Mouse (Mus musculus): ENCODE results near the gene Frmd6. TPM values are rescaled to one million over a fixed set of nuclear protein-coding genes. Genes with fewer than 3 reads are reported as not detected.

Frmd6 gene
- polyA plus RNA-seq, 2 experiments: 1.9 to 2.6 TPM

DNA sequence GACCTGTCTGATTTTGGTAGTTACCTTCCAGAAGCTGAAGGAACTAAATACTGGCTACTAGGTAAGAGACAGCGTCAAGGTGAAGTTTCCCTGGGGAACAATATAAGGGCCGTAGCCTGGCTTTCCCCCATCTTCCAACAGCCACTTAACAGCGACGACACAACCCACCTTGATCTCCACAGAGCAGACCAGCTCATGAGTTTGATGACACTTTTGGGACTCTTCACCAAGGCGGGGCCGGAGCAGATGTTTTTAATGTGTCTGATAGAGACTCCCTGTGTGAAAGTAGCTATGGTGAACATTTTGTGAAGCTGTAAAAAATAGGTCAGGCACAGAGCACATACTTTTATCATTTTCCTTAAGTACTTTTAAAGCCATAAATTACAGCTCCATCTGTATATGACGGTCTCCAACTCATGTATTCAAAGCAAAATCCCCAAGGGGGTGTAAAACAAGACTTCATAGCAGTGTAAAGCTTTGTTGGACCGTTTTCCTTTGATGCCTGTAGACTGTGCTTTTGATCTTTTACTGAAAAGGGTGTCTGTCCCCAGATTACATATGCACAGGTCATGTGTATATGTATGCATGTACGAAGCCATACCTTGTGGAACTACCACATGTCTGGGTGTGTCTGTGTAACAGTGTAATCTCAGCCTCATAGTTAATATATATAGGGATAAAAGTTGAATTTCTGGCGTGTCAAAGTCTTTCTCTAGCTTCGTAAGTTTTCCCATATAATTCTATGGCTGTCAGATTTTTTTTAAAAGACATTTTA lies 24.4 kb downstream of the Frmd6 start:
- WGBS (ENCODE audit: insufficient replicate concordance): 67% methylated on average over 11 of the region's 11 CpGs
- Histone ChIP-seq H3K4me1 (replicated peaks; ENCODE audit: control insufficient read depth in 2 of 2, insufficient read depth in 2 of 2, low read length in 1 of 2) (no peaks in the 10 kb centered on the region; a peak in 1 of 4 replicates), H3K9ac (replicated peaks) (no peak overlapping the region), H3K4me3 (ENCODE audit: insufficient read depth in 1 of 2, low read depth in 2 of 2, low read length in 2 of 2) (no peak overlapping the region), H3K27me3 (ENCODE audit: control insufficient read depth, insufficient read depth, low read length) (no peaks in the 10 kb centered on the region), H3K36me3 (replicated peaks; ENCODE audit: control insufficient read depth, insufficient read depth, low read depth) (no peaks in the 10 kb centered on the region), H3K9me3 (ENCODE audit: control insufficient read depth, low read length) (no peaks in the 10 kb centered on the region), H3K4me2 (ENCODE audit: low read depth) (no peak overlapping the region), H3K27ac (no peak overlapping the region)
- ATAC-seq (ENCODE audit: insufficient read depth) (no peak), DNase-seq (ENCODE audit: low read depth in 3 of 3, low spot score in 3 of 3) (no peak)
- TF ChIP-seq CTCF (IDR thresholded peaks at IDR 0.05; ENCODE audit: low read depth): no peak
- no peak for TF ChIP-seq EP300 (IDR thresholded peaks at IDR 0.05; ENCODE audit: low read depth)

DNA sequence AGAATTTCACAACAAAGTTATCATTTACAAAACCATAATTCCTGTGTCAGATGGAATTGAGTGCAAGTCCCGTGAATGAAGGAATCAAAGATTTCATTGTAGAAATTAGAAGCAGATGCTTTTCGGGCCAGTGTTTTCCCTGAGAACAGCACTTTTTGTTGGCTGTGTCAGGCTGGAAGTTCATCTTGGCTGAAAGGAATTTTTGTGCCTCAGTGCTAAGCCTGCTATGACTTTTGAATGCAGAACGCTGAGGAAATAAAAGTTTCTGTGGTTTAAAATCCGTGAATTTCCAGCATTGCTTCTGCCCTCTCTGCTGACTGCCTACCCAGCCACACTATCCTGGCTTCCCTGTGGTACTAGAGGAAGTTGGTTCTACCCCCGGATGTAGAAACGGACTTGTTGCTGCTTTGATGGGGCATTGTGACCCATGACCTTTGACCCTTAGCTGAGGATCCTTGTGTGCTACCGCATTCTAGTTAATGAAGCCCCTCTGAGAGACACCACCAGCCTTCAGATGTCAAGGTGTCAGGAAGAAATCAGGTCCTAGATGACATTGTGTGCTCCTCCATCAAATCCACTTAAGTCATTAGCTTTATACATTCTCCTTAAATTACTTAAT lies 26.1 kb downstream of the Frmd6 start:
- Histone ChIP-seq H3K9me3 (ENCODE audit: control insufficient read depth, low read length) (no peaks in the 10 kb centered on the region), H3K4me2 (ENCODE audit: low read depth) (no peak overlapping the region), H3K4me3 (ENCODE audit: insufficient read depth in 1 of 2, low read depth in 2 of 2, low read length in 2 of 2) (no peak overlapping the region), H3K27ac (no peak overlapping the region), H3K27me3 (ENCODE audit: control insufficient read depth, insufficient read depth, low read length) (no peaks in the 10 kb centered on the region), H3K9ac (replicated peaks) (no peak overlapping the region), H3K4me1 (replicated peaks; ENCODE audit: control insufficient read depth in 2 of 2, insufficient read depth in 2 of 2, low read length in 1 of 2) (no peaks in the 10 kb centered on the region; a peak in 1 of 4 replicates), H3K36me3 (replicated peaks; ENCODE audit: control insufficient read depth, insufficient read depth, low read depth) (no peaks in the 10 kb centered on the region)
- WGBS (ENCODE audit: insufficient replicate concordance): 51% methylated on average over 7 of the region's 7 CpGs
- TF ChIP-seq CTCF (IDR thresholded peaks at IDR 0.05; ENCODE audit: low read depth): no peak
- TF ChIP-seq EP300 (IDR thresholded peaks at IDR 0.05; ENCODE audit: low read depth): no peak
- DNase-seq (ENCODE audit: low read depth in 3 of 3, low spot score in 3 of 3) (no peak), ATAC-seq (ENCODE audit: insufficient read depth) (no peak)

DNA sequence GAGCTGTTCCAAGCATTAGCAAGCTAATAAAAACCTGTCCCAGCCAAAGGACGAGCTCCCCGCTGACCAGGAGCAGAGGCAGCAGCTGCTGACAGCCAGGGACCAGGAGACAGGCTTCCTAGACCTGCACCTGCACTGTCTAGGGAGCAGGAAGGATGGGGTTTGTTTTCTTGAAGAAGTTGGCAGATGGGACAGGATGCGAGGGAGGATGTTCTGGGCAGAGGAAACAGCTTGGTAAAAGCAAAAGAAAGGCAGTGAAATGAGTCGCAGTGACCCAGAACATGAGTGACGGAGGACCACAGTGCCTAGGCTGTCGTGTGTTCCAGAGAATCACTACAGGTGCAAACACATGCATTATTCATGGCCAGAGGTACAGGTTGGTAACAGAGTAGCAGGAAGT lies 27.7 kb downstream of the Frmd6 start:
- H3K9me3 ChIP-seq (ENCODE audit: control insufficient read depth, low read length): no peaks in the 10 kb centered on the region
- no peaks in the 10 kb centered on the region; a peak in 1 of 4 replicates for H3K4me1 ChIP-seq (replicated peaks; ENCODE audit: control insufficient read depth in 2 of 2, insufficient read depth in 2 of 2, low read length in 1 of 2)
- H3K27me3 ChIP-seq (ENCODE audit: control insufficient read depth, insufficient read depth, low read length): no peaks in the 10 kb centered on the region
- no peaks in the 10 kb centered on the region for H3K36me3 ChIP-seq (replicated peaks; ENCODE audit: control insufficient read depth, insufficient read depth, low read depth)
- ATAC-seq (ENCODE audit: insufficient read depth): no peak
- DNase-seq (ENCODE audit: low read depth in 3 of 3, low spot score in 3 of 3): no peak
- no peak overlapping the region for H3K4me3 ChIP-seq (ENCODE audit: insufficient read depth in 1 of 2, low read depth in 2 of 2, low read length in 2 of 2)
- no peak overlapping the region for H3K27ac ChIP-seq
- 40% methylated on average over 6 of the region's 6 CpGs for WGBS (ENCODE audit: insufficient replicate concordance)
- no peak overlapping the region for H3K9ac ChIP-seq (replicated peaks)
- TF ChIP-seq CTCF (IDR thresholded peaks at IDR 0.05; ENCODE audit: low read depth) (no peak), EP300 (IDR thresholded peaks at IDR 0.05; ENCODE audit: low read depth) (no peak)
- H3K4me2 ChIP-seq (ENCODE audit: low read depth): no peak overlapping the region

DNA sequence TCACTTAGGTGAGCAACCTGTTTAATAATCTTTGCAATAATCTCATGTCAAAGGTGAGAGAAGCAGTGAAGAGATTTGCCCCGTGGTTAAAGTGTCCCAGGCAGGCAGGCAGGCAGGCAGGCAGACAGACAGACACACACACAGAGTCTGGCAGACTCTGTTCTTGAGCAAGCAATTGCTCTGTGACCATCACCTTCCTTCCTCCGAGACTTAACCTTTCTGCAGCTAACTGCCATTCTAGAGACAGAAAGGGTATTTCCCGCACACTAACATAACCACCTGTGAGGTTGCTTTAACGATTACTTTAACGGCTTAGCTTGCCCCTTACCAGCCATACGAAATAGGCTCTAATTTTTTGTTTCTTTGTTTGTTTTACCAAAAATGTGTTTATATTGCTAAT lies 30.4 kb downstream of the Frmd6 start:
- 64% methylated on average over 6 of the region's 6 CpGs for WGBS (ENCODE audit: insufficient replicate concordance)
- no peaks in the 10 kb centered on the region for H3K9me3 ChIP-seq (ENCODE audit: control insufficient read depth, low read length)
- no peak for DNase-seq (ENCODE audit: low read depth in 3 of 3, low spot score in 3 of 3)

DNA sequence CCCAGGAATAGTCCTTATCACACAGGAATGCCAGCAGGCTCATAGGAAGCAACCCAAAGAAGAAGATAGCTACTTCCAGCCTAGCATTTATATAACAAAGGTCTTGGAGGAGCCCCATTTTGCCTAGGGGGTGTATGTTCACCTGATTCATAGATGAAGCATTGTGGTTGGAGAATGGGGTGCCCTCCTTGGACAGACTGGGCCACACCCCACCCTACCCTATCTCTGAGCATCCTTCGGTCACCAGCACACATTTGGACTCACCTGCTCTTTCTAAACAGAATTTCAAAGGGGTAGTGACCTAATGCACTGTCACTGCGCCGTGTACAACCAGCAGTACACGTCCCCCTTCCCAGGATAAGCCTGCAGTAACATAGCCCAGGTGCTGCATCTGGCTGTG lies 31.5 kb downstream of the Frmd6 start:
- Histone ChIP-seq H3K9me3 (ENCODE audit: control insufficient read depth, low read length) (no peaks in the 10 kb centered on the region), H3K36me3 (replicated peaks; ENCODE audit: control insufficient read depth, insufficient read depth, low read depth) (no peaks in the 10 kb centered on the region), H3K27ac (no peak overlapping the region), H3K4me3 (ENCODE audit: insufficient read depth in 1 of 2, low read depth in 2 of 2, low read length in 2 of 2) (no peak overlapping the region), H3K4me2 (ENCODE audit: low read depth) (no peak overlapping the region), H3K27me3 (ENCODE audit: control insufficient read depth, insufficient read depth, low read length) (no peaks in the 10 kb centered on the region), H3K4me1 (replicated peaks; ENCODE audit: control insufficient read depth in 2 of 2, insufficient read depth in 2 of 2, low read length in 1 of 2) (no peaks in the 10 kb centered on the region), H3K9ac (replicated peaks) (no peak overlapping the region)
- no peak for TF ChIP-seq CTCF (IDR thresholded peaks at IDR 0.05; ENCODE audit: low read depth)
- TF ChIP-seq EP300 (IDR thresholded peaks at IDR 0.05; ENCODE audit: low read depth): no peak
- no peak for DNase-seq (ENCODE audit: low read depth in 3 of 3, low spot score in 3 of 3)
- ATAC-seq (ENCODE audit: insufficient read depth): no peak
- WGBS (ENCODE audit: insufficient replicate concordance): 74% methylated on average over 4 of the region's 4 CpGs

More for the DNA sequence above, 30.4 kb downstream of the Frmd6 start:
- no peak for ATAC-seq (ENCODE audit: insufficient read depth)
- Histone ChIP-seq H3K36me3 (replicated peaks; ENCODE audit: control insufficient read depth, insufficient read depth, low read depth) (no peaks in the 10 kb centered on the region), H3K4me3 (ENCODE audit: insufficient read depth in 1 of 2, low read depth in 2 of 2, low read length in 2 of 2) (no peak overlapping the region), H3K4me2 (ENCODE audit: low read depth) (no peak overlapping the region), H3K4me1 (replicated peaks; ENCODE audit: control insufficient read depth in 2 of 2, insufficient read depth in 2 of 2, low read length in 1 of 2) (no peaks in the 10 kb centered on the region; a peak in 1 of 4 replicates), H3K27me3 (ENCODE audit: control insufficient read depth, insufficient read depth, low read length) (no peaks in the 10 kb centered on the region), H3K9ac (replicated peaks) (no peak overlapping the region), H3K27ac (no peak overlapping the region)
- TF ChIP-seq CTCF (IDR thresholded peaks at IDR 0.05; ENCODE audit: low read depth) (no peak), EP300 (IDR thresholded peaks at IDR 0.05; ENCODE audit: low read depth) (no peak)
